Mouse (Mus musculus) C2C12 (cell line): ENCODE data around the gene Ndufa3. TPM values are rescaled to one million over a fixed set of nuclear protein-coding genes. Genes with fewer than 3 reads are reported as not detected.

Experiments used
- H3K27me3 ChIP-seq: one replicate; pipeline ENCODE4 v1.6.1; 2011; ENCODE audit not compliant: control insufficient read depth, insufficient read depth, insufficient read length
- H3K36me3 ChIP-seq: one replicate; pipeline ENCODE4 v1.6.1; 2011; ENCODE audit not compliant: control insufficient read depth, insufficient read depth
- H3K4me3 ChIP-seq: one replicate; pipeline ENCODE4 v1.5.1; 2011; ENCODE audit warnings: mild to moderate bottlenecking, control low read depth; ENCODE audit not compliant: poor library complexity, insufficient read depth, severe bottlenecking
- H3K79me2 ChIP-seq: one replicate; pipeline ENCODE4 v1.6.1; 2011; ENCODE audit not compliant: control insufficient read depth, insufficient read depth
- H3K79me3 ChIP-seq: one replicate; pipeline ENCODE4 v1.6.1; 2011; ENCODE audit warnings: low read depth, control low read depth
- H3ac ChIP-seq: one replicate; pipeline ENCODE3; 2011; ENCODE audit warnings: low read depth; ENCODE audit not compliant: control insufficient read depth, insufficient read length
- CEBPB ChIP-seq: IDR thresholded peaks from one replicate; pipeline ENCODE4 v1.6.1; 2011; ENCODE audit warnings: low read depth, mild to moderate bottlenecking, control low read depth, moderate library complexity
- CTCF ChIP-seq: IDR thresholded peaks from one replicate; pipeline ENCODE4 v1.5.1; 2011; ENCODE audit not compliant: control insufficient read depth, insufficient read depth, insufficient read length
- FOSL1 ChIP-seq: IDR thresholded peaks from one replicate; pipeline ENCODE4 v1.8.0; 2011; ENCODE audit warnings: mild to moderate bottlenecking, low read length; ENCODE audit not compliant: poor library complexity, insufficient read depth, severe bottlenecking
- MAX ChIP-seq: IDR thresholded peaks from one replicate; pipeline ENCODE4 v1.6.1; 2011; ENCODE audit warnings: mild to moderate bottlenecking, control low read depth
- MYOD1 ChIP-seq: IDR thresholded peaks from one replicate; pipeline ENCODE4 v1.6.1; 2011; ENCODE audit warnings: low read depth; ENCODE audit not compliant: control insufficient read depth, insufficient read length
- MYOG ChIP-seq: IDR thresholded peaks from one replicate; pipeline ENCODE4 v1.6.1; 2011; ENCODE audit not compliant: control insufficient read depth, insufficient read length; ENCODE audit errors: extremely low read depth
- USF1 ChIP-seq: IDR thresholded peaks from one replicate; pipeline ENCODE4 v1.6.1; 2011; ENCODE audit warnings: low read depth, mild to moderate bottlenecking, control low read depth, moderate library complexity
- polyA plus RNA-seq: library from polyadenylated mRNA; unstranded; fragments of >200 nt; fragmentation: generic; extraction: Trizol; gene quantifications from one replicate; pipeline ENCODE4 v1.2.1, GENCODE M21; 2012; ENCODE audit warnings: missing spikeins

Gene Ndufa3
- polyA plus RNA-seq, 1 experiment = 386 TPM

GRCm38 (mm10) chr7:3629543-3630477 is 12.6 kb downstream of the Ndufa3 start, which contains the start of the genes Tfpt and Prpf31:
Tfpt (minus strand) TSS chr7:3629929.
Prpf31 (plus strand) TSS chr7:3629985.
- no peak for TF ChIP-seq FOSL1
- TF ChIP-seq MYOD1 = no peak
- peak; percentile 83 for TF ChIP-seq CEBPB
- TF ChIP-seq MAX = no peak
- TF ChIP-seq CTCF = no peak
- no peak for TF ChIP-seq USF1
- Histone ChIP-seq H3K36me3 (peaks cover 37% of the 10 kb centered on the region), H3ac (peak within 1 kb of the TSS; percentile 79), H3K4me3 (peak within 1 kb of the TSS; percentile 75), H3K27me3 (no peaks in the 10 kb centered on the region), H3K79me3 (peaks cover 36% of the 10 kb centered on the region), H3K79me2 (peaks cover 59% of the 10 kb centered on the region)

GRCm38 (mm10) chr7:3630478-3630815 is 13.3 kb downstream of the Ndufa3 start:
- H3K27me3 ChIP-seq = no peaks in the 10 kb centered on the region
- peaks cover 41% of the 10 kb centered on the region for H3K36me3 ChIP-seq
- peaks cover 55% of the 10 kb centered on the region for H3K79me2 ChIP-seq
- peaks cover 36% of the 10 kb centered on the region for H3K79me3 ChIP-seq
- peak overlapping the region; percentile 79 for H3ac ChIP-seq
- peak overlapping the region; percentile 75 for H3K4me3 ChIP-seq
- TF ChIP-seq MYOG (no peak), USF1 (no peak)

GRCm38 (mm10) chr7:3643412-3643811 is 26.2 kb downstream of the Ndufa3 start:
- Histone ChIP-seq H3K79me3 (peaks cover 29% of the 10 kb centered on the region), H3K79me2 (peaks cover 32% of the 10 kb centered on the region), H3ac (no peak overlapping the region), H3K27me3 (no peaks in the 10 kb centered on the region), H3K4me3 (no peak overlapping the region), H3K36me3 (peaks cover 16% of the 10 kb centered on the region)
- TF ChIP-seq CTCF = no peak
- TF ChIP-seq USF1 = no peak
- no peak for TF ChIP-seq MYOG
- no peak for TF ChIP-seq MAX
- TF ChIP-seq FOSL1 = no peak
- no peak for TF ChIP-seq MYOD1
- no peak for TF ChIP-seq CEBPB

- no peaks in the 10 kb centered on the region for H3K27me3 ChIP-seq
- H3K79me3 ChIP-seq = peaks cover 33% of the 10 kb centered on the region
- peaks cover 14% of the 10 kb centered on the region for H3K36me3 ChIP-seq
- peak overlapping the region; percentile 19 for H3ac ChIP-seq
- TF ChIP-seq FOSL1 = no peak
- TF ChIP-seq MYOG = no peak
- no peak for TF ChIP-seq MAX
- TF ChIP-seq MYOD1 = no peak
- no peak for TF ChIP-seq CEBPB
- no peak for TF ChIP-seq USF1
- no peak for TF ChIP-seq CTCF
- H3K4me3 ChIP-seq = no peak overlapping the region
- peaks cover 36% of the 10 kb centered on the region for H3K79me2 ChIP-seq
Observed at GRCm38 (mm10) chr7:3643843-3644242, 26.7 kb downstream of the Ndufa3 start.

DNA sequence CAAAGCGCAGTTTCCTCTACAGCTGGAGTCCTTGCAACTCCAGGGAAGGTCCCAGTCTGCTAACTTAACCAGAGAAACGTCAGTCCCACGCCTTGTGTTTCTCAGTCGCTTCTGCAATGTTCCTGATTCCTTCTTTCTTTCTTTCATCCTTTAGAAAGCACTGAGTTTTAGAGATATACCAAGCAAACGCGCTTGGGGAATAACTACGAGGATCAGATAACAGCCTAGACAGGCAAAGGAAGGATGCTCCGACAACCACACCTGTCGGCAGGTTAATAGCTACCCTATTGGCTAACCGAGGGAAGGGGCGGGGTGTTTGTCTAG is 27.1 kb downstream of the Ndufa3 start:
- Histone ChIP-seq H3K36me3 (peaks cover 14% of the 10 kb centered on the region), H3K79me3 (peaks cover 38% of the 10 kb centered on the region), H3K79me2 (peaks cover 41% of the 10 kb centered on the region), H3ac (peak overlapping the region; percentile 64), H3K27me3 (no peaks in the 10 kb centered on the region), H3K4me3 (peak overlapping the region; percentile 7)
- no peak for TF ChIP-seq MAX
- TF ChIP-seq CTCF = no peak
- TF ChIP-seq USF1 = no peak
- TF ChIP-seq CEBPB = no peak
- TF ChIP-seq MYOD1 = no peak
- no peak for TF ChIP-seq MYOG
- no peak for TF ChIP-seq FOSL1
